Mouse (Mus musculus): ENCODE measurements around the gene Rac2.

Gene Rac2

GRCm38 (mm10) chr15:78572658-78573397 lies at the start of gene Rac2:
TSS of gene Rac2 (minus strand) at chr15:78572783.
- no peak for DNase-seq (ENCODE audit: low spot score)

- DNase-seq (ENCODE audit: low spot score): no peak
Measured at GRCm38 (mm10) chr15:78616973-78617372, 44.4 kb upstream of the Rac2 start.

DNA sequence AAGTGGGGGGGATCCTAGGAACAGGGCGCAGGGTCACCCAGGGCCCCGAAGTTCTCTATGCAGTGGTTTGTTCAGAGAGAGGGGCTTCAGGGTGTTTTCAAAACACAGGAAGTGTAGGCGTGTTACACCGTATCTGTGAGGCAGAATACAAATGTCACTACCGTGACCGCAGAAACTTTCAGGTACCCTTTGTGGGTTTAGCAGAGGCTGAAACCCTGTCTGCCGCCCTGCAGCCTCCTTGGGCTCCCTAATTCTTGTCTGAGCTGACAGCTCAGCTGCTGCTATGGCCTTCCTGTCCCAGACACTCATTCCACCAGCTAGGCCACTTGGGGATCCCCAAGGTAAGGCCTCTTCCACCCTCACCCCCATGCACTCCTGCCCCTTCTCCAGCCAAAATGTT lies 42.0 kb upstream of the Rac2 start:
- DNase-seq (ENCODE audit: low spot score): no peak

GRCm38 (mm10) chr15:78610705-78611462 lies 38.3 kb upstream of the Rac2 start:
- peak; percentile 83 for DNase-seq (ENCODE audit: low spot score)

DNA sequence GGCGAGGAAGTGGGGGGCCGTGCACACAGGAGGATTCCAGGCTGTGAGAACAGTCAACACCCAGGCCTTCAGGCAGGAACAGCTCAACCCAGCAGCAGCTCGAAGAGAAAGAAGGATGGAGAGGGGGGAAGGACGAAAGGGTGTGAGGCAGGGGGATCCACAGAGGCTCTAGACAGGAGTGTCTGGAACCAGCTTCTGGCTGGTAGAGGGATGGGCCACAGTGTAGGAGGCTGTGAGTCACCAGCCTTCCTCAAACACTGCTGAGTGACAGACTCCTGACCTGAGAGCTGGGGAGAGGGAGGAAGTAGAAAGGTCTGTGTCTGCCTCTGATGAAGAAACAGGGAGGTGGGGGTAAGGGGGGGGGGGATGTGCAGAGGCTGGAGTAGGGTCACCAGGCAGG lies 34.9 kb upstream of the Rac2 start:
- DNase-seq (ENCODE audit: low spot score): no peak

- no peak for DNase-seq (ENCODE audit: low spot score)
Measured at GRCm38 (mm10) chr15:78606059-78606458, 33.5 kb upstream of the Rac2 start.

DNA sequence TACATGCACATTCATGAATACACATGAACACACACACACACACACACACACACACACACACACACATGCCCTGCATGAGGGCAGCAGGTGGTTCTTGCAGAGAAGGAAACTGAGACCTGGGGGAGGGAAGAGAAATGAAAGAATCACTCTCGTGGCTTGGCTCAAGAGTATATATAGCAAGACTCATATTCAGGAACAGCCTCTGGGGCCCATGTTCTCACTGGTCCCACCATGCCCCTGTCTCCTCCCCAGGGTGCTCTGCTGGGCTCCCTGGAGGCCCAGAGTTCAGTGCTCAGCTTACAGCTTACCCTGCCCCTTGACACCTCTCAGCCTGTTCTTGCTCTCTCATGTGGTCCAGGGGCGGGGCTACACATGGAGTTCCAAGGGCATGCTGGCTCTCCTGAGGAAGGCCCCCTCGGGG lies 32.8 kb upstream of the Rac2 start:
- no peak for DNase-seq (ENCODE audit: low spot score)

DNA sequence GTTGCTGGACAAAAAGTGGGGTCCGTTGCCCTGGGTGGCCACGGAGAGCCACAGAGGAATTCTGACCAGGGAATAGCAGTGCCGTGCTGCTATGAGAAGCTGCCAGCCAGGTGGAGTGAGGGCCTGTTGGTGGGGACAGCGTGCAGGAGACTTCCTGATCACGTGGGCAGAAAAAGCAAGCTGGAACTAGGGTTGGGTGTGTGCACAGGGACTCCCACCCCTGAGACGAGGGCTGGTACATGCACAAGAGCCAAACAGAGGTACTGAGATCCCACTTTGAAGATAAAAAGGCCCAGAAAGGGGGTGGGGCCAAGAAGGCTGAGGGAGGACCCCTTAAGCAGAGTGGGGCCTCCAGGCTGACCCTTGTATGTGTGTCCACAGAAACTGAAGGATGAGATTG lies 31.7 kb upstream of the Rac2 start:
- DNase-seq (ENCODE audit: low spot score): no peak

GRCm38 (mm10) chr15:78601180-78601579 lies 28.6 kb upstream of the Rac2 start:
- DNase-seq (ENCODE audit: low spot score): no peak

DNA sequence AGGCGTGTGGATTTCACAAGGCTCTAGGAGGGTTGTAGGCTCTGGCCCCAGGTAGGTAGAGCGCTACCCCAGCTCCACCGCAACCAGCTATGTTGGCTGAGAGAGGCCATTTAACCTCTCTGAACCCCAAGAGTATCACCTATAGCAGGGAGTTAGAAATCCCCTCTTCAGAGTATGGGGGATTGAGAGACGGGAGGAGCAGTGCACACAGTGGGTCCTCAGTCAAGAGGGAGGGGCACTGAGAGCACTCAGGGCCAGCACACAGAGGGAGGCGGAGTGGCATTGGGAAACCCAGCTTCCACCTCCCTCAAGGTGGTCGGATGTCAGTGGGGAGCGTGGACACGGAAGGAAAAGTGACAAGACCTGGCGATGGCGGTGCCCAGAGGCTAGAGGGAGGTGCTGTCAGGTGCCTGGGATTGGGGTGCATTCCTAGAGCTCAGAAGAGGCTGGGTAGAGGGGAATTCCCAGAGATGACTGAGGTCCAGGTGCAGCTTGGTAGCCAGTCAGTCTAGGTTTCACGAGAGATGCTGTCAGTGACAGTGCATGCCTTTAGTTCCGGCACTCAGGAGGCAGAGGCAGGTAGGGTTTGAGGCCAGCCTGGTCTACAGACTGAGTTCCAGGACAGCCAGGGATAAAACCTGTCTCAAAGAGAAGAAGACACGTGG lies 27.1 kb upstream of the Rac2 start:
- DNase-seq (ENCODE audit: low spot score): no peak

GRCm38 (mm10) chr15:78599124-78599523 lies 26.5 kb upstream of the Rac2 start:
- DNase-seq (ENCODE audit: low spot score): no peak

GRCm38 (mm10) chr15:78597729-78598128 lies 25.1 kb upstream of the Rac2 start:
- no peak for DNase-seq (ENCODE audit: low spot score)

- no peak for DNase-seq (ENCODE audit: low spot score)
Measured at GRCm38 (mm10) chr15:78596914-78597313, 24.3 kb upstream of the Rac2 start, which contains the start of gene Cyth4. TSS of gene Cyth4 (plus strand) at chr15:78597047.

DNA sequence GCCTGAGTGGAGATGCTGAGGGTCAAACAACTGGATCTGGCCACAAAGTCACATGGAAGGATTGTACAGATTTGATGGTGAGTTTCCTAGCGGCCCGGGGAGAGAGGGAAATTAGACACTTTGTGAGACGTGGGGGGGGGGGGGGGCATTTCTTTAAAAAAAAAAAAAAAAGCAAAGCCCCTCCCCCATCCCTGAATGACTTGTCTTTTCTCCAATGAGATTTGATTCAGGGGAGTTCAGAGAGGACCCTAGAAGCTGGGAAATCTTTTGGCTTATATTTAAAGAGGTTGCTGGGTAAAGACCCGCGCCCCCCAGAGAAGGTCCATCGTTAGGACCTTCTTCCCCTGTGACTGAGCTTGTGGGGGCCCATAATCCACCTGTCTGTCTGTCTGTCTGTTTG lies 23.9 kb upstream of the Rac2 start:
- DNase-seq (ENCODE audit: low spot score): no peak

DNA sequence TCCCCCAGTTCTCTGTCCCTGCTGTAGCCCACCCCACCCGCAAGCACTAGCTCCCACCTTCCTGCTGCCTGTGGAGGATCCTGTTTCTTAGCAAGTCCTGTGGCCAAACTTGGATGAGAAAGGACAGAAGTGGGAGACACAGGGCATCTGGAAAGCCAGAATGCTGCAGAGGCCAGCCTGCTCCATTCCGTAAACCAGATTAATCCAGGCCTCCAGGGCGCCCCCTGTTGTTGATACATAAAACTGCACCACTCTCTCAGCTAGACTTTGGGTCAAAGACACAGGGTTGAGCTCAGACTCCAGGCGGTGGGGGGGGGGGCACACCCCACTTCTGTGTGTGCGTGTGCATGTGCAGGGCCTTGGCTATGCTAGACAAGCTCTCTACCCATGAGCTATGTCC lies 22.9 kb upstream of the Rac2 start:
- no peak for DNase-seq (ENCODE audit: low spot score)

- no peak for DNase-seq (ENCODE audit: low spot score)
Measured at GRCm38 (mm10) chr15:78594831-78595230, 22.2 kb upstream of the Rac2 start.

DNA sequence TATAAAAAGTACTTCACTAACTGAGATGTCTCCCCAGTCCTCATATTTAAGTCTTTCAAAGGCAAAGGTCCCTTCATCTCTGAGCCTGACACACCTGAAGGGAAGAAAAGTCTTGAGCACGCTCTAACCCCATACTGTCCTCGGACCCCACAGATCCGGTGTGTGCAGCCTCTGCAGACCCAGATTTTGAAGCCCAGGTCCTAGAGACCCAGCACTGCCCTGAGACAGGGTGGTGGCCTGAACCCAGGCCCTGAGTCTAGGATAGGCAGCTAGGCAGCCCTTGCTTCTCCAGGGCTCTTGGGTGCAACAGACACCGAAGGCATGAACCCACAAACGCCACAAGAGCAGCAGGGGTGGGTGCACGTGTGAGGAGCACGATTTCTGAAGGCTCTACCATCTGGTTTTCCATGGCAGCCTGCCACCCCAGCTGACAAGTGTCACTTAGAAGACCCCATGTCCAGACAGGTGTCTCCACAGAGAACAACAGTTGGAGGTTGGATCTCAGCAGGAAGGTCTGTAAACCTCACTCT lies 21.4 kb upstream of the Rac2 start:
- DNase-seq (ENCODE audit: low spot score): no peak

DNA sequence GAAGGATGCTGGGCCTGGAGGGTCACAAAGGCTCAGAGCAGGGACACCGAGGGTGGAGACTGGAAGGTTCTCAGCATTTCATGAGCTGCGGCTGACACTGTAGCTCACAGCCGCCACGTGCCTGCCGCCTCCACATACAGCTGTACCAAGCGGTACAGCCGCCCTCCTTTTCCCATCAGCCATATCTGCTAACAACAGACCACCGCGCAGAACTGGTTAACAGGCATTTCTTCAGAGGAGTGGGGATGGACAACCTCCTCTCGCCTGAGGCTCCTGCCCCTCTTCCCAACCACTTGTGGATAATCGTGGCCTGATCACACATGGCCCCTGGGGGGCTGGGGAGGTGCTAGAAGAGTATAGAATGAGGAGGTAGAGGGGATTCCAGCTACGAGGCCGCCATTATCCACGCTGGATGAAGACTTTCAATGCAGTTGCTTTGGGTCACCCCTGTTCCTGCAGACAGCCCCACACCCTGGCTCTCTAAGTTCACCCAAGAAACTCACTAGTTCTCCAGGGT lies 19.9 kb upstream of the Rac2 start:
- DNase-seq (ENCODE audit: low spot score): no peak

- no peak for DNase-seq (ENCODE audit: low spot score)
Measured at GRCm38 (mm10) chr15:78591680-78592451, 19.3 kb upstream of the Rac2 start.

GRCm38 (mm10) chr15:78590785-78591184 lies 18.2 kb upstream of the Rac2 start:
- no peak for DNase-seq (ENCODE audit: low spot score)

- DNase-seq (ENCODE audit: low spot score): no peak
Measured at GRCm38 (mm10) chr15:78589936-78590335, 17.4 kb upstream of the Rac2 start.

DNA sequence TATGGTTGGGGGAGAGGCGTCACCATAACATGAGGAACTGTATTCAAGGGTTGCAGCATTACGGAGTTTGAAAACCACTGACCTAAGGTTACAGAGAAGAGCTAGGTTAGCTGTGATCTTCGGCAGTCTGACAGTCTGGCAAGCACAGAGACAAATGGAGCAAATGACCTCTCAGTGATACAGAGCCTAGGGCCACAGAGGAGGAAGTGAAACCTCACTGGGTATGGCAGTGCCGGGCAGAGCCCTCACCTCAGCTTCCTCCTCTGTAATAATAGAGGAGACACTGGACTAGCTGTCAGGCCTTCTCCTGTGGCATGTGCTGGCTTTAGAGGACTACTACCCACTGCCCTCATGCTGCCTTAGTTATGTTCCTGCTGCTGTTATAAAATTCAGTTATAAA lies 16.3 kb upstream of the Rac2 start:
- DNase-seq (ENCODE audit: low spot score): no peak
